Mouse (Mus musculus): ENCODE data around the gene Rexo5.

GRCm38 (mm10) chr7:119892742-119893141, 98.9 kb downstream of the Rexo5 start:
- TF ChIP-seq POLR2A (IDR thresholded peaks at IDR 0.05; ENCODE audit: insufficient read length, low read depth) (no peak), CEBPB (IDR thresholded peaks at IDR 0.05; ENCODE audit: insufficient read depth, poor library complexity, severe bottlenecking) (0 out of 2 replicates have a peak, but pooled peaks have one; percentile 10), POLR2AphosphoS2 (IDR thresholded peaks at IDR 0.05; ENCODE audit: insufficient read length, low read depth) (no peak), USF1 (IDR thresholded peaks at IDR 0.05; ENCODE audit: low read depth) (no peak), E2F4 (IDR thresholded peaks at IDR 0.05; ENCODE audit: insufficient read depth) (no peak), SRF (IDR thresholded peaks at IDR 0.05; ENCODE audit: control insufficient read depth, insufficient read length, low read depth) (no peak), MYOD1 (IDR thresholded peaks at IDR 0.05; ENCODE audit: control insufficient read depth in 1 of 3, insufficient read length in 2 of 3, low read depth in 2 of 3) (no peak), MYOG (IDR thresholded peaks at IDR 0.05; ENCODE audit: control insufficient read depth in 1 of 3, insufficient read depth in 1 of 3, insufficient read length in 2 of 3, low read depth in 2 of 3) (no peak), TCF12 (IDR thresholded peaks at IDR 0.05; ENCODE audit: insufficient read depth, poor library complexity, severe bottlenecking) (no peak), MAX (IDR thresholded peaks at IDR 0.05; ENCODE audit: low read depth) (no peak)

Data from myocyte (in vitro differentiated cells).